Comparison of ENCODE assay signal across 17 mouse cellular contexts in genomic region chr1:60579886-60580285, GRCm38 (mm10). TPM values are rescaled to one million over a fixed set of nuclear protein-coding genes. Genes with fewer than 3 reads are reported as not detected.
A peak's percentile ranks its signal among the peaks of the same experiment; 100 is the strongest.
DNase-seq lines count a peak whose midpoint lies in the region; ATAC-seq lines count a peak whose summit lies in the region.
"Had no signal": no experiment of that assay in that cellular context is flagged by ENCODE, and none has a peak within 500 bp of the region (broad histone marks: within the 10 kb centered on the region; RNA-seq: fewer than 3 reads in every experiment).

No protein-coding gene starts in this region.

- peak overlapping the region; percentile 41; the same call in 1 of the 2 replicates for H3K27ac ChIP-seq in brown adipose tissue, adult 24 weeks (replicated peaks; ENCODE audit: low read depth, low read length)
- H3K27ac ChIP-seq: embryonic facial prominence, embryonic 10.5 days; heart, embryonic 13.5 days; hindbrain, embryonic 13.5 days; layer of hippocampus, adult 2 months; midbrain, embryonic 12.5 days; neural tube, embryonic 12.5 days had no signal

- H3K4me3 ChIP-seq in brown adipose tissue, adult 24 weeks (ENCODE audit: insufficient read depth, low read depth, low read length) = no peak overlapping the region
- H3K4me3 ChIP-seq: embryonic facial prominence, embryonic 10.5 days; heart, embryonic 13.5 days; hindbrain, embryonic 13.5 days; layer of hippocampus, adult 2 months; midbrain, embryonic 12.5 days; neural tube, embryonic 12.5 days had no signal

- ATAC-seq in megakaryocyte progenitor cell, adult 5-6 weeks (replicated peaks; ENCODE audit: poor library complexity) = peak; percentile 98

- peak; percentile 26 for DNase-seq in lung, postnatal 36 days
- DNase-seq in lung, postnatal 10 days = no peak
- peak; percentile 12 for DNase-seq in thymus, postnatal 4 days
- no peak for DNase-seq in layer of hippocampus, postnatal 10 days (ENCODE audit: low spot score in 2 of 2)
- DNase-seq in urinary bladder, adult 18-20 months (ENCODE audit: low spot score in 2 of 2) = no peak
- DNase-seq: cerebellum, adult 8-10 months; left cerebral cortex, postnatal 4 days; lung, embryonic 14.5 days; retina, postnatal 1 day had no signal

- no peaks in the 10 kb centered on the region for H3K4me1 ChIP-seq in brown adipose tissue, adult 24 weeks (ENCODE audit: control insufficient read depth, insufficient read depth, insufficient read length, low read length)
- H3K4me1 ChIP-seq: embryonic facial prominence, embryonic 10.5 days; heart, embryonic 13.5 days; hindbrain, embryonic 13.5 days; midbrain, embryonic 12.5 days; neural tube, embryonic 12.5 days had no signal

RNA-seq across cellular contexts. Expression of gene Raph1, which starts 13.0 kb away (rescaled TPM):
- 12.3 and 13.9 TPM in 2 replicates for polyA plus RNA-seq in brown adipose tissue, adult 24 weeks (2012; ENCODE audit: insufficient read depth, insufficient read length, missing spikeins)
- total RNA-seq in megakaryocyte progenitor cell, adult 5-6 weeks (2015) = 11.6 and 15.5 TPM in 2 replicates
- 1.5 and 2.5 TPM in 2 replicates for total RNA-seq in megakaryocyte progenitor cell, adult 5-6 weeks (2017)
- total RNA-seq in layer of hippocampus, postnatal 10 days (2021) = 100 to 1,000 TPM in 1 of 2 experiments, 10 to 100 TPM in 1; 89.5 to 103 TPM

Comparison
In these comparisons a context has a peak if more than half of its experiments do, and no peak if none do; other contexts are left out.
1. DNase-seq: peak in lung, postnatal 36 days (single experiment) and thymus, postnatal 4 days (single experiment); none in lung, postnatal 10 days (single experiment), layer of hippocampus, postnatal 10 days (0 of 2) and urinary bladder, adult 18-20 months (0 of 2).
2. RNA of gene Raph1, which starts 13.0 kb away (total RNA-seq): 89.5 to 103 TPM in layer of hippocampus, postnatal 10 days; 1.5 to 15.5 TPM in megakaryocyte progenitor cell, adult 5-6 weeks; every median in the first group is over 4 times any median in the second.